Mouse (Mus musculus): ENCODE measurements around the gene Khk.
"Not testable (repeated sequence)": the region's sequence is repeated elsewhere in the genome, so short reads cannot be mapped to it uniquely, and the experiment has no call there.

Khk gene

GRCm38 (mm10) chr5:30921256-30922033 lies at the start of gene Khk:
Khk (plus strand) TSS chr5:30921431.
- DNase-seq = peak; percentile 85 to 95

- DNase-seq = no peak
Observed at GRCm38 (mm10) chr5:30872574-30872973, 48.7 kb upstream of the Khk start.

- DNase-seq = no peak
Observed at GRCm38 (mm10) chr5:30874365-30874764, 46.9 kb upstream of the Khk start.

GRCm38 (mm10) chr5:30878616-30879015 lies 42.6 kb upstream of the Khk start:
- no peak for DNase-seq

GRCm38 (mm10) chr5:30879347-30879943 lies 41.8 kb upstream of the Khk start:
- no peak for DNase-seq

GRCm38 (mm10) chr5:30881839-30882238 lies 39.4 kb upstream of the Khk start:
- not testable (repeated sequence) for DNase-seq

- no peak for DNase-seq
Observed at GRCm38 (mm10) chr5:30886209-30886608, 35.0 kb upstream of the Khk start.

- no peak for DNase-seq
Observed at GRCm38 (mm10) chr5:30886731-30887130, 34.5 kb upstream of the Khk start.

- peak; percentile 67 to 75 for DNase-seq
Observed at GRCm38 (mm10) chr5:30887331-30887761, 33.9 kb upstream of the Khk start.

- peak; percentile 76 to 83 for DNase-seq
Observed at GRCm38 (mm10) chr5:30887858-30888336, 33.3 kb upstream of the Khk start.

- peak; percentile 87 to 91 for DNase-seq
Observed at GRCm38 (mm10) chr5:30888337-30889087, 32.7 kb upstream of the Khk start, which contains the start of gene Agbl5. Agbl5 (plus strand) TSS chr5:30888694.

GRCm38 (mm10) chr5:30889088-30889754 lies 32.0 kb upstream of the Khk start:
- no peak for DNase-seq

- DNase-seq = no peak
Observed at GRCm38 (mm10) chr5:30890375-30890774, 30.9 kb upstream of the Khk start.

- DNase-seq = no peak
Observed at GRCm38 (mm10) chr5:30901860-30902259, 19.4 kb upstream of the Khk start.

GRCm38 (mm10) chr5:30907413-30908059 lies 13.7 kb upstream of the Khk start, which contains the start of gene Ost4:
Ost4 (minus strand) TSS chr5:30907788.
- peak; percentile 94 to 97 for DNase-seq

- DNase-seq = no peak
Observed at GRCm38 (mm10) chr5:30908426-30909299, 12.6 kb upstream of the Khk start.

- DNase-seq = no peak
Observed at GRCm38 (mm10) chr5:30909300-30909659, 12.0 kb upstream of the Khk start.

GRCm38 (mm10) chr5:30909863-30910262 lies 11.4 kb upstream of the Khk start:
- no peak for DNase-seq

- no peak for DNase-seq
Observed at GRCm38 (mm10) chr5:30910481-30910880, 10.8 kb upstream of the Khk start.

GRCm38 (mm10) chr5:30912156-30912555 lies 9.1 kb upstream of the Khk start:
- DNase-seq = no peak

Measured in spleen, adult 18-20 months (tissue).